Mouse (Mus musculus) heart, postnatal 0 days (tissue): ENCODE data around the gene Tbc1d1.

Experiments
- CTCF ChIP-seq: IDR thresholded peaks from 2 replicates; pipeline ENCODE4 v1.5.1; 2016; ENCODE audit warnings: antibody characterized with exemption, control low read depth, low read depth
- EP300 ChIP-seq: IDR thresholded peaks from 2 replicates; pipeline ENCODE4 v1.6.1; 2016; ENCODE audit warnings: antibody characterized with exemption, low read depth

GRCm38 (mm10) chr5:64380698-64381375 lies 224.7 kb downstream of the Tbc1d1 start:
- TF ChIP-seq EP300, result no peak
- TF ChIP-seq CTCF, result no peak
